Mouse (Mus musculus): Measurements from ENCODE around the gene Tnip1.

Tnip1 gene

GRCm38 (mm10) chr11:54879434-54879833 is 83.3 kb downstream of the Tnip1 start:
- peak; percentile 78 for DNase-seq (ENCODE audit: low spot score)

GRCm38 (mm10) chr11:54878893-54879292 is 83.8 kb downstream of the Tnip1 start:
- no peak for DNase-seq (ENCODE audit: low spot score)

- no peak for DNase-seq (ENCODE audit: low spot score)
Observed at GRCm38 (mm10) chr11:54876031-54876430, 86.7 kb downstream of the Tnip1 start.

GRCm38 (mm10) chr11:54871831-54872537 is 90.7 kb downstream of the Tnip1 start:
- no peak for DNase-seq (ENCODE audit: low spot score)

DNA sequence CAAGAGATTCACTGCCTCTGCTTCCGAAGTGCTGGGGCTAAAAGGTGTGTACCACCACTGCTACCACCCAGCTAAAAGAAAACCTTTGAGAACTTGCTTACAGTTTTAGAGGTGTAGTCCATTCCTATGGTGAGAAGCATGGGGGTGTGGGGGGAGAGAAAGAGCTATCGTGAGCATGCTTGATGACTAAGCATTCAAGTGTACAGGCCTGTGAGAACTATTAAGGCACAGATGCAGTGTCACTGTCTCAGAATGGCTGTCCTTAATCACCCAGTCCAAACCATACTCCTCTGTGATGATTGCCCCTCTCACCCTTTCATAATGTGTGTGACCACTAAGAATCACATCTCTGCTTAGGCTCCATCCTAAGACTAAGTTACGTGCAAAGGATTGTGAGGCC is 93.4 kb downstream of the Tnip1 start:
- DNase-seq (ENCODE audit: low spot score) = no peak

DNA sequence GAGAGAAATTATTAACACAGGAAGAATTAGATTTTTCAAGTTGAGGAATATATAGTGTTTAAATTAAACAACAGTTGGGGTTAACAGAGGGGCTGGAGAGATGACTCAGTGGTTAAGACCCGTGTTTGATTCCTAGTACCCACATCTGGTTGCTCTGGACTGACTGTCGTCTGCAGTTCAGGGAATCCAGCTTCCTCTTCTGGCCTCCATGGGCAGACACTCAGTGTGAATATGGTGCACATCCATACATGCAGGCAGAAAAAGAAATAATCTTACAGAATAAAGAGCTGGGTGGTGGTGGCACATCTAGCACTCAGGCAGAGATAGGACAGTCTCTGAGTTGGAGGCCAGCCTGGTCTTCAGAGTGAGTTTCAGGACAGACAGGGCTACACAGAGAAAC is 94.3 kb downstream of the Tnip1 start:
- DNase-seq (ENCODE audit: low spot score) = no peak

GRCm38 (mm10) chr11:54867903-54868434 is 94.7 kb downstream of the Tnip1 start:
- DNase-seq (ENCODE audit: low spot score) = no peak

DNA sequence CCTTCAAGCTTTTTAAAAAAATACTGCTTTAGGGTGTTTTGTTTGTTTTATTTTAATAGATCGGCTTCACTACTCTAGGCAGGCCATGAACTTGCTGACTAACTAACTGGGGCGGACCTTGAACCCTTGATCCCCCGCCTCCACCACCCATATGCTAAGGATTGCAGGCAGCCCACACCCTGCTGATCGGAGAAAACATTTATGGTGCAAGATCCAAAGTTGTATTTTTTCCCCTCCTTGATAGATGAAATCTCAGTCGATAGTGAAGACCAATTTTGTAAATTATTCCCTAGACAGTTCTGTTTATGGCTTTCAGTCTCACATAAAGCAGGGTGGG is 95.7 kb downstream of the Tnip1 start:
- DNase-seq (ENCODE audit: low spot score) = no peak

GRCm38 (mm10) chr11:54866119-54867048 is 96.3 kb downstream of the Tnip1 start, which contains the start of gene Hint1:
Hint1 (plus strand) TSS chr11:54866383.
- peak; percentile 92 for DNase-seq (ENCODE audit: low spot score)

DNA sequence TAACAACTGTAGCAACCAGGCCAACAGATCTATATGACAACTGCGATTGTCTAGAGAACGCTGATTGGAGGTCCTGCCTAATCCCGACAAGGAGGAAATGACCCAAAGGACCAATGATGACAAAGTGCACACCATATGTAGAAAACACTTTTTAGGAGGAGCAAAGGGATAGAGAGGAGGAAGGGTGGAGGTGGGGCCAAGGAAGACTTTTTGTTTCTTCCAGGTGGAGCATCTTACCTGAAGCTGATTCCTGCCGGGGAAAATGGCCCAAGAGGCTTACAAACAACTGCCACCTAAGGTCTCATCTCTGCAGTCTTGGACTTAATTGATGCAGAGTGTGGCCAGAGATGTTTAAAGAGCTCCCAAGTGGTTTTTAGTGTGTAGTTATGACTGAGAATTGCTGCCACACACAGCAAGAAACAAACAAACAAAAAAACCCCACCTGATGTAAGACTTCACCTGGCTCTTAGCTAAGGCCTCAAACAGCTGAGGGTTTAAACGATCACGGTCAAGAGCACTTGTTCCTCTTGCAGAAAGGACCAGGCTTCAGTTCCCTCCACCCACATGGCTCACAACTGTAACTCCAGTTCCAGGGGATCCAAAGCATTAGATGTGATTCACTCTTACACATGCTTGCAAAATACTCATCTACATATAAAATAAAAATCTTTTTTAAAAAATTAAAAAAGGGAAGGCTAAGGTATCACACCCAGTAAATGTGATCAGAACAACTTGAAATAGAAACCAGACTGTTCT is 97.2 kb downstream of the Tnip1 start:
- DNase-seq (ENCODE audit: low spot score) = no peak

- DNase-seq (ENCODE audit: low spot score) = peak; percentile 74
Observed at GRCm38 (mm10) chr11:54862621-54863520, 99.8 kb downstream of the Tnip1 start.

DNA sequence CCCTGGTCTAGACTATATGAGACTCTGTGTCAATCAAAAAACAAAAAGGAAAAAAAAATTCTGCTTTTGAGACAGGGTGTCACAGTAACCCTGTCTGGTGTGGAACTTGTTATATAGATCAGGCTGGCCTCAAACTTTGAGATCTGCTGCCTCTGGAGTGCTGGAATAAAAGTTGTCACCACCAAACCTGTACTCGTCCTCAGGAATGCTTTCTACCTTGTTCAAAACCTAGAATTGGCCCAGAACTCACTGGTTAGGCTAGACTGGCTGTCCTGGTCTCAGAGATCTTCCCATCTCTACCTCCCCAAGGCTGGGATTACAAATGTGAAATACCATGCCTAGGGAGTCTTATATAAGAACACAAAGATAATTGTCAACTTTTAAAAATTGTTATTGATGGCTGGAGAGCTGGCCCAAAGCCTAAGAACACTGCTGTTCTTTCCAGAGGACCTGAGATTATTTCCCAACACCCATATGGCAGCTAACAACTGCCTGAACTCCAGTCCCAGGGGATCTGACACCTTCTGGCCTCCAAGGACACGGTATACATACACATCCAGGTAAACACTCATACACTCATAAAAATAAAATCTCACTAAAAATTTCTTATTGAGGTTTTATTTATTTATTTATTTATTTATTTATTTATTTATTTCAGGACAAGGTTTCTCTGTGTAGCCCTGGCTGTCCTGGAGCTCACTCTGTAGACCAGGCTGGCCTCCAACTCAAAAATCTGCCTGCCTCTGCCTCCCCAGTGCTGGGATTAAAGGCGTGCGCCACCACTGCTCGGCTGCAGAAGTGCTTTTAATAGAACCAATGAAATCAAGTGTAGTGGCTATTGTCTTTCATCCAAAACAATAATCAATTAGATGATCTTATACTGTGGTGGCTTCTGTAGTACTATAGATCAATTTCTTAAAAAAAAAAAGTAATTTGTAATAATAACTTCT is 101.0 kb downstream of the Tnip1 start:
- no peak for DNase-seq (ENCODE audit: low spot score)

Data from layer of hippocampus, adult 11-12 months (tissue).